Mouse (Mus musculus) intestine, embryonic 14.5 days (tissue): ENCODE results near the gene Cxcl12. TPM values are rescaled to one million over a fixed set of nuclear protein-coding genes. Genes with fewer than 3 reads are reported as not detected.

Source experiments
- ATAC-seq: fragments of 200-750 bp; cut with Nextera tagmentation; replicated peaks from 2 replicates; pipeline ENCODE4 v1.8.0; 2017; ENCODE audit warnings: low read depth, moderate number of reproducible peaks, moderate TSS enrichment, moderate library complexity; ENCODE audit not compliant: low FRiP score, low TSS enrichment
- DNase-seq: peaks from one replicate; pipeline ENCODE4 v3.0.0-alpha.2; 2018; ENCODE audit warnings: low spot score
- H3K27ac ChIP-seq: fragments of 300-500 bp; sonication (generic); 2 replicates; pipeline ENCODE4 v1.5.1; 2014; ENCODE audit warnings: low read depth, mild to moderate bottlenecking, control low read depth
- H3K27me3 ChIP-seq: fragments of 300-500 bp; sonication (generic); replicated peaks from 2 replicates; pipeline ENCODE4 v1.6.1; 2014; ENCODE audit warnings: low read length, control low read depth; ENCODE audit not compliant: control insufficient read depth, insufficient read depth
- H3K36me3 ChIP-seq: fragments of 300-500 bp; sonication (generic); 2 replicates; pipeline ENCODE4 v1.6.1; 2014; ENCODE audit warnings: low read length, control low read depth; ENCODE audit not compliant: control insufficient read depth, insufficient read depth
- H3K4me1 ChIP-seq: fragments of 300-500 bp; sonication (generic); replicated peaks from 2 replicates; pipeline ENCODE4 v1.6.1; 2014; ENCODE audit warnings: low read length, control low read depth, mixed read lengths; ENCODE audit not compliant: control insufficient read depth, insufficient read depth
- H3K4me2 ChIP-seq: fragments of 300-500 bp; sonication (generic); 2 replicates; pipeline ENCODE4 v1.6.1; 2014; ENCODE audit warnings: low read length
- H3K4me3 ChIP-seq: fragments of 300-500 bp; sonication (generic); 2 replicates; pipeline ENCODE4 v1.5.1; 2014; ENCODE audit warnings: low read depth, low read length, control low read depth, mixed read lengths
- H3K9ac ChIP-seq: fragments of 300-500 bp; sonication (generic); 2 replicates; pipeline ENCODE4 v1.6.1; 2014; ENCODE audit warnings: mild to moderate bottlenecking, low read length
- H3K9me3 ChIP-seq: fragments of 300-500 bp; sonication (generic); 2 replicates; pipeline ENCODE4 v1.6.1; 2016; ENCODE audit warnings: low read length, control low read depth; ENCODE audit not compliant: control insufficient read depth
- WGBS: fragments of 180-500 bp; shearing (Covaris S2); extraction: QIAGEN DNeasy Blood & Tissue Kit; methylation state at CpG from one replicate; pipeline ENCODE4 v1.1.7; 2014; 5-methylcytosine and 5-hydroxymethylcytosine counted together
- polyA plus RNA-seq: library from polyadenylated mRNA; unstranded; fragments of >200 nt; fragmentation: Nextera tagmentation; extraction: Ambion mirVana; gene quantifications from 2 replicates; pipeline ENCODE4 v1.2.1, GENCODE M21; 2014

Gene Cxcl12
- polyA plus RNA-seq, 1 experiment from 2014 or later: 170 TPM

DNA sequence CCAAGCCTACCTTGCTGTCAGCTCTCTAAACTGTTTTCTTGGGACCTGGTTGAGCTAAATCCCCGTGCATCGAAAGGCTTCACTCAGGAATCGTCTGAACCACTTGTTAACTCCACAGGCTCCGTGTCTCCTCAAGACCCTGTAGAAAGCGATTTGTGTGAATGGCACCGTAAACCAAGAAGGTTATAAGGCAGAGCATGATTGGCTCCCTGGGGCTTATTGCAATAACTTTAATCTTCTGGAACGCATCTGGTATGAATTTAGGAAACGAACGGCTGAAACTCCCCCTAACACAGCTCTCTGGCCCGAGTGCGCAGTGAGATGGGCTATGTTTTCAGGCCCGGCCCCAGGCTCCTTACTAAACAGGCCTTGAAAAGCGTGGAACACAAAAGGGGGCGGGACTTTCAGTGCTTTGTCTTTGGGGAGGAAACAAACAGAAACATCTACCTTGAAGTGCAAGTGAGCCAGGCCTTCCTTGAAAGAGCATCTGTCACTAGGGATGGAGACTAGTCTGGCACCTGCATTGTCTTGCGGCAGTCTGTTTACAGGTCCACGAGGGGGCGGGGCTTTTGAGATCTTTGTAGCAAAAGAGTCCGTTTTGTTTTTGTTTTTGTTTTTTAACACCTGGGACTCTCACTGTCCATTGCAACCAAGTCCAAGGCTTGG, 16.7 kb upstream of the Cxcl12 start:
- WGBS: 37% methylated on average over 18 of the region's 18 CpGs
- peaks cover 13% of the 10 kb centered on the region; the same call in 1 of the 2 replicates for H3K4me1 ChIP-seq
- no peak for DNase-seq

DNA sequence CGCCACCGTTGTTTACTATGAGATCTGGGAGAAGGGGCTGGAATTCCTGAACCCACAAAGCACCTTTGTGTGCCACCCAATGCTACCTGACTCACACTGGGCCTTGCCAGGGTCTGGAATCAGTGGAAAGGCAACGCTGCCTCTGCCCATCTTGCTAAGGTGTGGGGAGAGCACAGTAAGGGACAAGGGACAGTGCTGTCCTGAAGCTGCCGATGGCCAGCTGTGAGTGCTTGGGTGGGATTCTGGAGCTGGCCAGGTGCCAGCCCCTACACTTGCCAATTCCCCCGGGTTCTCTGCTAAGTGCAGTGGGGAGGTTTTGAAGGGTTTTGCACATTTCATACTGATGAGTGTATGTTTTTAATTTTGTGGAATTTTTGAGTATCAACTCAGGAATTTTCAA, 15.3 kb upstream of the Cxcl12 start:
- peaks cover 16% of the 10 kb centered on the region for H3K4me1 ChIP-seq
- no peak overlapping the region for H3K27ac ChIP-seq
- no peak overlapping the region for H3K4me3 ChIP-seq
- H3K9ac ChIP-seq: no peak overlapping the region
- no peaks in the 10 kb centered on the region for H3K36me3 ChIP-seq
- no peak for ATAC-seq
- WGBS: 67% methylated on average over 5 of the region's 5 CpGs
- no peak for DNase-seq
- H3K27me3 ChIP-seq: no peaks in the 10 kb centered on the region
- H3K9me3 ChIP-seq: no peaks in the 10 kb centered on the region
- H3K4me2 ChIP-seq: no peak overlapping the region

More for the DNA sequence above, 16.7 kb upstream of the Cxcl12 start:
- Histone ChIP-seq H3K9me3 (no peaks in the 10 kb centered on the region), H3K9ac (no peak overlapping the region), H3K27ac (no peak overlapping the region), H3K4me2 (no peak overlapping the region), H3K27me3 (no peaks in the 10 kb centered on the region), H3K36me3 (no peaks in the 10 kb centered on the region), H3K4me3 (no peak overlapping the region)
- no peak for ATAC-seq

DNA sequence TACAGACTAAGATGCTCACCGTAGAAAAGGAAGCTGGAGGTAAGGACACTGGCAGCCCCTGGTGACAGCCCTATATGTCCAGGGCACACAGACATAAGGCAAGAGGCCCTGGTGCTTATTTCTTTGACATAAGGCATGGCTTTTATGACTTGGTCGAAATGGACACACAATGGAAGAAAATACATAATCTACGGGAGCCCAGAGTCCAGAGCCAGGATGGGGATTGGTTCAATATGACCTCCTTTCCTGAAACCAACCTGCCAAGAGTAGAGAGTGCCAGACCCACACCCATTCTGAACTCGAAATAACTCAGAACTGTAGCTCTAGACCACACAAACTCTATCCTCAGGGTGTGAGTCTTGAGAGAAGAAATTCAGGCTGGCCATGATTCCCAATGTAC, 11.5 kb upstream of the Cxcl12 start:
- Histone ChIP-seq H3K4me1 (peaks cover 27% of the 10 kb centered on the region), H3K9ac (no peak overlapping the region), H3K27ac (no peak overlapping the region), H3K4me2 (no peak overlapping the region), H3K36me3 (no peaks in the 10 kb centered on the region), H3K9me3 (no peaks in the 10 kb centered on the region), H3K27me3 (no peaks in the 10 kb centered on the region), H3K4me3 (no peak overlapping the region)
- DNase-seq (no peak), ATAC-seq (no peak)
- WGBS: 72% methylated on average over 4 of the region's 4 CpGs

DNA sequence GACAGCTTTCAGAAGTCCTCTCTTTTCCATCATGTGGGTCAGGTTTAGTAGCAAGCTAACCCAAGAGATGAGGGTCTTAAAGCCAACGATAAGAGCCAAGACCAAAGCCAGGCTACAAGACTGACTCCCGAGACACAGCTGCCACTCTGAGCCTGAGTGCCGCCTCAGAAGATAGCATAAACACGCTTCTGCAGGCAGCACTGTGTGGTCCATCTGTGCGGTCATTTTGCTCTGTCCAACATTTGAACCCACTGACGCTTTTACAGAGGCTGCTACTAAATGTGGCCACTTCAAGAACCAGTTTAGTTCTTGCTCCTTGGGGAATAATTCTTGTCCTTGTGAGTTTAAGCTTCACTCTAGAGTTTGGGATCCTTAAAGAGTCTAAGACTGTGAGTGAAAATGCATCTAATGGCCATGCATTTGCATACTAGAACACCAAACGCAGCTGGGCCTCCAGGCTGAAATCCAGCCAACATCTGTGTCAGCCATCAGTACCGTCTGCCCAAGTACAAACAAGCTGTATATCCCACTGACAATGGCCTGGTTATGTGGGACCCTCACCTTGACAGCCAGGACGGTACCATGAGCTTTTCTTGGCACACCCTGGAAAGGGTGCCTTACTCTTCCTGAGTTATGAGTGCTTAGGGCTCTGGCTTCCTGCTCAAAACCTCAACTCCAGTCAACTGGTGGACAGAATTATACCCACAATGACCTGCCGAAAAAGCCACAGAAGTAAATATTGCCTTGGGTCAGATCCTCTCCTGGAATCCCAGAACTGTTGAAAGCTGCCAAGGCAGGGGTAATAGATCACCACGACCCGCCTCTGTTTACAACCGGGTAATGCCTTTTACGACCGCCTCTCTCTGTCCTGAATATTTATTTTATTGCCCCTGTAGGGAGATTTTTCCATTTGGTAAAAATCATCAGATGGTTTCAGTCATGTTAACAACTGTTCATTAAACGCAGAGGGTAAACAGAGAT, 8.3 kb upstream of the Cxcl12 start:
- Histone ChIP-seq H3K4me3 (no peak overlapping the region), H3K9ac (no peak overlapping the region), H3K9me3 (no peaks in the 10 kb centered on the region), H3K4me2 (no peak overlapping the region), H3K4me1 (peaks cover 20% of the 10 kb centered on the region), H3K27me3 (no peaks in the 10 kb centered on the region), H3K36me3 (no peaks in the 10 kb centered on the region), H3K27ac (peak overlapping the region; percentile 54)
- 18% methylated on average over 16 of the region's 16 CpGs for WGBS
- ATAC-seq (0 out of 2 replicates have a peak, but pooled peaks have one; percentile 32), DNase-seq (no peak)

DNA sequence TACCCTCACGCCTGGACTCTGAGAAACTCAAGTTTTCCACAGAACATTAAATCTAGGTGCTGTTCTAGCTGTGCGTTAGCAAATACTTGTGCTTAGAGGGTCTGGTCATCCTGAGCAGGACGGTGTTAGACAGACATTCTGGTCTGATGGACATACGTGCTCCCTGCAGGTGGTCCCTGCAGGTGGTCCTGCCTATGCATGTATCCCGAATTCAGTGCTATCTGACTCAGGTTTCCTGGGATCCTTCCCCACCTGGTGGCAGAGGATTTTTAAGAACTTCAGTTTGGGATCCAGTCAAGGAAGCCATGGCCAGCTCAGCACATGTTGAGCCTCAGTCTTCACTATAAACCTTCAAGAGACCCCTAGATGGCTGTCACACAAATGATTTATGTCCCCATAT, 4.8 kb upstream of the Cxcl12 start:
- 85% methylated on average over 5 of the region's 5 CpGs for WGBS
- no peak for ATAC-seq
- Histone ChIP-seq H3K36me3 (no peaks in the 10 kb centered on the region), H3K4me2 (no peak overlapping the region), H3K27me3 (peaks cover 7% of the 10 kb centered on the region), H3K4me1 (peaks cover 27% of the 10 kb centered on the region), H3K9ac (no peak overlapping the region), H3K9me3 (no peaks in the 10 kb centered on the region), H3K4me3 (no peak overlapping the region), H3K27ac (no peak overlapping the region)
- DNase-seq: no peak

DNA sequence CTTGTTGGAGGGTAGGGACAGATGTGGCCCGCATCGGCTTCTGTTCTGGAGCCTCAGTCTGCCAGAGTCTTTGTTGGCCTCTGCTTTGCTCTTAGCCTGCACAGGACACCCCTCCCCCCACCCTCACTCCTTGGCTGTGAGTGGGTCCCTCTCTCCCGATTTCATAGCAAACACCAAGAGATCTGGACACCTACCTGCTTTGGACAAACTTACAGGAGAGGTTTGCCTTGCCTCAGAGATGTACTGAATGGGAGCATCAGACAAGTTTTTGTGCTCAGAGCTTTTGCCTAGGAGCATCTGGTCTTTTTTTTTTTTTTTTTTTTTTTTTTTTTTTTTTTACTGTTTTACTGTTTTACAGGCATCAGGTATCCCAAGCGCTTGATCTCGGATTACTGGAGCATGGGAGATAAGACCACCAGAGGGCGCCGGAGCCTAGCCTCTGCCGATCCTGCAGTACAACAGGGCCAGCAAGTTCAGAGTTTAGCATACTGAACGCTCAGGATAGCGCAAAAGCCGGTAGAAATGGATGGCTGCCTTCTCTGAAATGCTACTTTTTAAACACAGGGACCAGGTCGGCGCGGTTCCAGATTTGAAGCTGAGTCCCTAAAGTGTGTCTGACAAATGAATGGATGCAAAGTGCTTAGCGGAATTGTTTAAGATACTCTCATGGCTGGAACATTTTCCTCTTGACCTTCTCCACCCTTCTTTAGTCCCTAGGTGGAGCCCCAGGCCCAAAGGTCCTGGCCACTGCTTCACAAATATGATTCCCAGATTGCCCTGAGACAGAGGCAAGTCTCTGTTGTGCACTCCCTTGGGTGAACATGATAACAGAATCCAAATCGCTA, 1.5 kb upstream of the Cxcl12 start:
- WGBS: 3% methylated on average over 16 of the region's 16 CpGs
- DNase-seq (peak; percentile 93), ATAC-seq (0 out of 2 replicates have a peak, but pooled peaks have one; percentile 59)
- Histone ChIP-seq H3K27me3 (peaks cover 7% of the 10 kb centered on the region), H3K9ac (no peak overlapping the region), H3K4me3 (no peak overlapping the region), H3K9me3 (no peaks in the 10 kb centered on the region), H3K36me3 (no peaks in the 10 kb centered on the region), H3K4me2 (peak overlapping the region; percentile 87), H3K27ac (no peak overlapping the region), H3K4me1 (peaks cover 20% of the 10 kb centered on the region)

DNA sequence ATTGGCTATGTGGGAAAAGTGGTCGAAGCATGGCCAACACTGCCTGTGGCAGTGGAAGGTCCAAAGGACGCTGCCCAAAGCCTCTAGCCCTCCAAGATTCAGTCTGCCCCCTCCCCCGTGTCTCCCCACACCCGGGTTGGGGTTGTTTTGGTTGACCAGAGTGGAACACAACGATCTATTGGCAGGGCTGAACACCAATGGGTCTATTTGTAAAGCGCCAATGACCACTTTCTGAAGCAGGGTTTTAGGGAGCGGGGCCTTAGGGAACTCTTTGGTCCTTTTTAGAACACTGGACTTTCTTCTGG, 957 bp upstream of the Cxcl12 start:
- no peaks in the 10 kb centered on the region for H3K9me3 ChIP-seq
- no peak overlapping the region for H3K27ac ChIP-seq
- ATAC-seq: no peak
- peaks cover 7% of the 10 kb centered on the region for H3K27me3 ChIP-seq
- H3K4me3 ChIP-seq: no peak overlapping the region
- H3K36me3 ChIP-seq: peaks cover 1% of the 10 kb centered on the region; the same call in 1 of the 2 replicates
- H3K4me2 ChIP-seq: peak overlapping the region; percentile 87
- peaks cover 20% of the 10 kb centered on the region for H3K4me1 ChIP-seq
- WGBS: 23% methylated on average over 7 of the region's 7 CpGs
- peak; percentile 71 for DNase-seq
- H3K9ac ChIP-seq: no peak overlapping the region
